Mouse (Mus musculus) midbrain, postnatal 0 days (tissue): ENCODE results near the gene Gas2l1. TPM values are rescaled to one million over a fixed set of nuclear protein-coding genes. Genes with fewer than 3 reads are reported as not detected.
A peak's percentile ranks its signal among the peaks of the same experiment; 100 is the strongest.
"Not testable (repeated sequence)": the region's sequence is repeated elsewhere in the genome, so short reads cannot be mapped to it uniquely, and the experiment has no call there.

Experiments used
- ATAC-seq: fragments of 200-750 bp; cut with Nextera tagmentation; 2 replicates; pipeline ENCODE4 v1.8.0; 2017; ENCODE audit warnings: moderate number of reproducible peaks, mild to moderate bottlenecking, moderate TSS enrichment, moderate library complexity; ENCODE audit not compliant: low FRiP score
- DNase-seq: peaks from one replicate; pipeline ENCODE4 v3.0.0-alpha.2; 2015; ENCODE audit warnings: low spot score
- H3K27ac ChIP-seq: fragments of 300-500 bp; sonication (generic); 2 replicates; pipeline ENCODE4 v1.5.1; 2014; ENCODE audit warnings: low read depth, mild to moderate bottlenecking, low read length, mixed read lengths
- H3K27me3 ChIP-seq: fragments of 300-500 bp; sonication (generic); 2 replicates; pipeline ENCODE4 v1.6.1; 2014; ENCODE audit warnings: low read length, control low read depth, mixed read lengths; ENCODE audit not compliant: insufficient read depth
- H3K36me3 ChIP-seq: fragments of 300-500 bp; sonication (generic); 2 replicates; pipeline ENCODE4 v1.6.1; 2014; ENCODE audit warnings: low read length, control low read depth, mixed read lengths; ENCODE audit not compliant: insufficient read depth
- H3K4me1 ChIP-seq: fragments of 300-500 bp; sonication (generic); 2 replicates; pipeline ENCODE4 v1.6.1; 2014; ENCODE audit warnings: mild to moderate bottlenecking, control low read depth, antibody characterized with exemption, low read length, mixed read lengths; ENCODE audit not compliant: insufficient read depth
- H3K4me2 ChIP-seq: fragments of 300-500 bp; sonication (generic); 2 replicates; pipeline ENCODE4 v1.6.1; 2014; ENCODE audit warnings: low read depth, mild to moderate bottlenecking, low read length, mixed read lengths; ENCODE audit not compliant: poor library complexity, severe bottlenecking
- H3K4me3 ChIP-seq: fragments of 300-500 bp; sonication (generic); 2 replicates; pipeline ENCODE4 v1.5.1; 2014; ENCODE audit warnings: low read depth, mild to moderate bottlenecking, low read length, moderate library complexity
- H3K9ac ChIP-seq: fragments of 300-500 bp; sonication (generic); replicated peaks from 2 replicates; pipeline ENCODE4 v1.6.1; 2014; ENCODE audit warnings: mild to moderate bottlenecking, low read length, moderate library complexity, mixed read lengths; ENCODE audit not compliant: poor library complexity, severe bottlenecking
- H3K9me3 ChIP-seq: fragments of 300-500 bp; sonication (generic); 2 replicates; pipeline ENCODE4 v1.6.1; 2016; ENCODE audit warnings: low read length, control low read depth
- CTCF ChIP-seq: IDR thresholded peaks from 2 replicates; pipeline ENCODE4 v1.5.1; 2016; ENCODE audit warnings: antibody characterized with exemption, mild to moderate bottlenecking
- WGBS: fragments of 180-500 bp; shearing (Covaris S2); extraction: QIAGEN DNeasy Blood & Tissue Kit; methylation state at CpG from one replicate; pipeline ENCODE4 v1.1.7; 2014; 5-methylcytosine and 5-hydroxymethylcytosine counted together
- polyA plus RNA-seq: library from polyadenylated mRNA; unstranded; fragments of >200 nt; fragmentation: Nextera tagmentation; extraction: Ambion mirVana; gene quantifications from 2 replicates; pipeline ENCODE4 v1.2.1, GENCODE M21; 2015
- total RNA-seq: library from RNA; depleted of rRNA; stranded (reverse); fragments of >200 nt; gene quantifications from 2 replicates; pipeline ENCODE4 v1.2.3, GENCODE M21; 2014

Gas2l1 gene
- total and polyA plus RNA-seq, 2 experiments from 2014 or later = 17.6 to 43.8 TPM

DNA sequence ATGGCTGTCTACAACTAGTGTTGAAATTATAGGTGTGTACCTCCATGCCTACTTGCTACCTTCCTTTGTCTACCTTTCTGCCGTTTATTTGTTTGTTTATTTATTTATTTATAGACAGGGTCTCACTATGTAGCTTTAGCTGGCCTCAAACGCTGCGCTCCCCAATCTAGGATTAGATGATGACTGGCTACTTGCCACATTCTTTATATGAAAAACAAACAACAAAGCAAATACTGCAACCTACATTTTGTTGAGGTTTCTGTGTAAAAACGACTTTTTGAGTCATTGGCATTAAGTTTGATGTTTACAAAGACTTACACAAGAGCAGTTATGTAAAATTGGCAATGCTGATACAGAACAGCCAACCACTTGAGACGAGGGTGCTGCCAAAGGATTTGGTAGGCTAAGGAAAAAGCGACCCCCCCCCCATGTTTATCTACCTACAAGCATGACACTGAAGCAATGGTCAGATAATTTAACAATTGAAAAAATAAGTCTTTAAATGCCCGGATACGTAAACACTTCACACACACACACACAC is 31.4 kb upstream of the Gas2l1 start:
- ATAC-seq (no peak), DNase-seq (no peak)
- no peak overlapping the region for H3K9ac ChIP-seq
- peaks cover 9% of the 10 kb centered on the region for H3K36me3 ChIP-seq
- no peak overlapping the region for H3K27ac ChIP-seq
- no peaks in the 10 kb centered on the region for H3K9me3 ChIP-seq
- H3K4me3 ChIP-seq = 0 out of 2 replicates have a peak overlapping the region, but pooled peaks have one; percentile 99
- H3K4me2 ChIP-seq = peak overlapping the region; percentile 86
- no peak for TF ChIP-seq CTCF
- H3K27me3 ChIP-seq = no peaks in the 10 kb centered on the region
- 60% methylated on average over 8 of the region's 8 CpGs for WGBS
- H3K4me1 ChIP-seq = peaks cover 13% of the 10 kb centered on the region; the same call in 1 of the 2 replicates

DNA sequence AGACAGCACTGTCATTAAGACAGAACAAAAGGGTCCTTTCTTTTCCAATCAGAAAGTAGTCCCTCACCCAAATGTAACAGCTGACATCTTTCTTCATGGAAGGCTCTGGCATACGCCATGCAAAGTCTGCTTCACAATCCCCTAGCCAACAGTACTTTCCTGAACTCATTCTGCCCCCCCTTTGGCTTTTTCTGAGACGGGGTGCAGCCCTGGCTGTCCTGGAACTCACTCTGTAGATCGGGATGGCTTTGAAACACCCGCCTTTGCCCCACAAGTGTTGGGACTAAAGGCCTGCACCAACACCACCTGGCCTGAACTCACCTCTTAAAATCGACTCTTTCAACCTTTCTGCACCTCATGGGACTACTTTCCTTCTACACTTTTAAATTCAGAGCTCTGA is 30.8 kb upstream of the Gas2l1 start:
- H3K4me1 ChIP-seq = peaks cover 8% of the 10 kb centered on the region; the same call in 1 of the 2 replicates
- ATAC-seq (no peak), DNase-seq (no peak)
- no peak for TF ChIP-seq CTCF
- no peaks in the 10 kb centered on the region for H3K27me3 ChIP-seq
- no peak overlapping the region for H3K27ac ChIP-seq
- H3K4me2 ChIP-seq = no peak overlapping the region
- no peaks in the 10 kb centered on the region for H3K9me3 ChIP-seq
- WGBS = 74% methylated on average over 5 of the region's 5 CpGs
- peaks cover 14% of the 10 kb centered on the region for H3K36me3 ChIP-seq
- H3K4me3 ChIP-seq = no peak overlapping the region
- no peak overlapping the region for H3K9ac ChIP-seq

DNA sequence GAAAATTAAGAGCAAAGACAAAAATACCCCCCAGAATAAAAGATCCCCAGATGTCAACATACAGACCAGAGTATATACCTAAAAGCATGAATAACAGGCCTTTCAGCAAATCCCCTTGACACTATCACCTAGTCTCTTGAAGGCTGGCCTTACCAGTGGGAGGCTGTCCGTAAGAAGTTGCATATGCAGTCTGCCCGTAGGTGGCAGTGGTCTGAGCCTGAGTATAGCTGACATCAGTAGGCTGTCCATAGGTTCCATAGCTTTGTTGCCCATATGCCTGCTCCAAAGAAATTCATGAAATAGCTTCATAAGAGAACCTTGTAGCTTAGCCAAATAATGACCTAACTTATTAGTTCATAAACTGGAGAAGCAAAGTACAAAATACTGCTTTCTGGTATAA is 26.6 kb upstream of the Gas2l1 start:
- no peak overlapping the region for H3K4me2 ChIP-seq
- no peak overlapping the region for H3K4me3 ChIP-seq
- no peaks in the 10 kb centered on the region for H3K9me3 ChIP-seq
- TF ChIP-seq CTCF = peak; percentile 60
- no peak overlapping the region for H3K27ac ChIP-seq
- H3K27me3 ChIP-seq = no peaks in the 10 kb centered on the region
- H3K36me3 ChIP-seq = peaks cover 39% of the 10 kb centered on the region
- H3K9ac ChIP-seq = no peak overlapping the region
- DNase-seq = peak; percentile 33
- 29% methylated on average over 2 of the region's 2 CpGs for WGBS
- no peak for ATAC-seq
- H3K4me1 ChIP-seq = no peaks in the 10 kb centered on the region

DNA sequence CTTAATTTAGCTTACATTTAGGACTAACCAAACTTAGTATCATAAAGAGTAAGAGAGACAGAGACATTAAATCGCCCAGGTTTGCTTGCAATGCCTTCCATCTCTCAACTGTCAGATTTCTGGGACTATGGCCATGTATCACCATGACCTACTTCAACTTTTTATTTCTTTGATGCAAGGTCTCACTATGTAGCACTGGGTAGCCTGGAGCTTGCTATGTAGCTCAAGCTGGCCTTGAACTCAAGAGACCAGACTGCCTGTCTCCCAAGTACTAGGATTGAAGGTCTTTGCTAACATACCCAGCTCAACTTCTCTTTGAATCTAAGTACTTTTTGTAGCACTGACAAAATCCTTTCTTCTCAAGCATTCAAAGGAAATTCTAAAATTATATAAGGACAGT is 24.0 kb upstream of the Gas2l1 start:
- ATAC-seq = no peak
- 96% methylated on average over 1 of the region's 1 CpGs for WGBS

DNA sequence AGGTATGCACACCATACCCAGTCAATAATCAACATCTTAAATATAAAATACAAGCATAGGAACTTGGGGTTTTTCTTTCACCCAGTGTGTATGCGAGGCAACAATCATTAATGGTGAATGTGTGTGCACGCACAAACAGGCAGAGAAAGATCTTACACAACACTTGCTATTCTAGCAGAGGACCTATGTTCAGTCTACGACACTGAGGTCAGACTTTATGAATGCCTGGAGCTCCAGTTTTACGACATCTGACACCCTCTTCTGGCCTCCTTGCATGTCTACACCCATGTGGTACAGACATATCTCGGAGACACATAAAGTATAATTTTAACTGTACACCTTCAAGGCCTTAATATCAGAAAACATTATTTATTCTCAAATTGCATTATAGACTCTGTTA is 11.7 kb upstream of the Gas2l1 start:
- ATAC-seq, DNase-seq, H3K4me2 ChIP-seq, H3K4me3 ChIP-seq, H3K9ac ChIP-seq, H3K4me1 ChIP-seq, H3K27me3 ChIP-seq, H3K27ac ChIP-seq, H3K9me3 ChIP-seq: not testable (repeated sequence)
- WGBS = 95% methylated on average over 4 of the region's 5 CpGs
- H3K36me3 ChIP-seq = peaks cover 49% of the 10 kb centered on the region

More for the DNA sequence above, 24.0 kb upstream of the Gas2l1 start:
- peaks cover 62% of the 10 kb centered on the region for H3K36me3 ChIP-seq
- no peak for TF ChIP-seq CTCF
- H3K27ac ChIP-seq = no peak overlapping the region
- H3K9ac ChIP-seq = no peak overlapping the region
- no peak overlapping the region for H3K4me2 ChIP-seq
- no peak for DNase-seq
- no peaks in the 10 kb centered on the region for H3K4me1 ChIP-seq
- H3K4me3 ChIP-seq = no peak overlapping the region
- no peaks in the 10 kb centered on the region for H3K9me3 ChIP-seq
- H3K27me3 ChIP-seq = no peaks in the 10 kb centered on the region

DNA sequence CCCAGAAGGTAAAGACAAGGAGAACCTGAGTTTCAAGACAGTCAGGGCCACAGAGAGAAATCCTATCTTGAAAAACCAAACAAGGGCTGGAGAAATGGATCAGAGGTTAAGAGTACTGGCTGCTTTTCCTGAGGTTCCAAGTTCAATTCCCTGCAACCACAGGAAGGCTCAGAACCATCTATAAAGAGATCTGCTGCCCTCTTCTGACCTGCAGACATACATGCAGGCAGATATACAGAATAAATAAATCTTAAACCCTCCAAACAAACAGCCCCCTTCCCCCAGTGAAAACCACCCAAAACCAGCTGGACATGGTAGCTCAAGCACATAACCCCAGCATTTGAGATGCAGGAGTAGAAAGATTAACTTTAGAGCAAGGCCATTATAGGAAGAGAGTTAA is 10.6 kb upstream of the Gas2l1 start:
- H3K9ac ChIP-seq = no peak overlapping the region
- no peaks in the 10 kb centered on the region for H3K9me3 ChIP-seq
- no peak overlapping the region for H3K4me2 ChIP-seq
- peaks cover 52% of the 10 kb centered on the region for H3K36me3 ChIP-seq
- ATAC-seq (no peak), DNase-seq (no peak)
- TF ChIP-seq CTCF = peak; percentile 34
- no peak overlapping the region for H3K27ac ChIP-seq
- H3K4me3 ChIP-seq = no peak overlapping the region
- H3K27me3 ChIP-seq = no peaks in the 10 kb centered on the region
- H3K4me1 ChIP-seq = no peaks in the 10 kb centered on the region
